Mouse (Mus musculus): ENCODE data around the gene Mrpl14. TPM values are rescaled to one million over a fixed set of nuclear protein-coding genes. Genes with fewer than 3 reads are reported as not detected.
A peak's percentile ranks its signal among the peaks of the same experiment; 100 is the strongest.

Mrpl14 gene
- polyA plus RNA-seq, 1 experiment from 2014 or later, result 152 TPM

GRCm38 (mm10) chr17:45734333-45734732, 48.2 kb downstream of the Mrpl14 start:
- Histone ChIP-seq H3K4me2 (ENCODE audit: low read depth, low read length) (peak overlapping the region; percentile 88), H3K9me3 (replicated peaks; ENCODE audit: control insufficient read depth, low read length) (no peaks in the 10 kb centered on the region), H3K4me3 (replicated peaks; ENCODE audit: low read length) (peak overlapping the region; percentile 42; the same call in 1 of the 2 replicates), H3K27me3 (ENCODE audit: control insufficient read depth, insufficient read depth, low read length) (no peaks in the 10 kb centered on the region), H3K27ac (ENCODE audit: low read length) (peak overlapping the region; percentile 57), H3K9ac (ENCODE audit: low read length) (peak overlapping the region; percentile 69), H3K4me1 (ENCODE audit: control insufficient read depth, insufficient read depth, low read length) (peaks cover 37% of the 10 kb centered on the region), H3K36me3 (ENCODE audit: control insufficient read depth, insufficient read depth, low read length) (no peaks in the 10 kb centered on the region)
- WGBS, result 40% methylated on average over 3 of the region's 3 CpGs
- no peak for ATAC-seq (ENCODE audit: insufficient read depth, low FRiP score)

- H3K4me2 ChIP-seq (ENCODE audit: low read depth, low read length), result no peak overlapping the region
- H3K27ac ChIP-seq (ENCODE audit: low read length), result peak overlapping the region; percentile 98
- 65% methylated on average over 4 of the region's 4 CpGs for WGBS
- H3K4me3 ChIP-seq (replicated peaks; ENCODE audit: low read length), result no peak overlapping the region
- H3K27me3 ChIP-seq (ENCODE audit: control insufficient read depth, insufficient read depth, low read length), result no peaks in the 10 kb centered on the region
- H3K9me3 ChIP-seq (replicated peaks; ENCODE audit: control insufficient read depth, low read length), result no peaks in the 10 kb centered on the region
- H3K4me1 ChIP-seq (ENCODE audit: control insufficient read depth, insufficient read depth, low read length), result peaks cover 37% of the 10 kb centered on the region
- H3K36me3 ChIP-seq (ENCODE audit: control insufficient read depth, insufficient read depth, low read length), result no peaks in the 10 kb centered on the region
- peak overlapping the region; percentile 56 for H3K9ac ChIP-seq (ENCODE audit: low read length)
- no peak for ATAC-seq (ENCODE audit: insufficient read depth, low FRiP score)
Observed at GRCm38 (mm10) chr17:45734881-45735280, 48.8 kb downstream of the Mrpl14 start.

GRCm38 (mm10) chr17:45735382-45736310, 49.5 kb downstream of the Mrpl14 start:
- Histone ChIP-seq H3K36me3 (ENCODE audit: control insufficient read depth, insufficient read depth, low read length) (no peaks in the 10 kb centered on the region), H3K27ac (ENCODE audit: low read length) (peak overlapping the region; percentile 98), H3K9me3 (replicated peaks; ENCODE audit: control insufficient read depth, low read length) (no peaks in the 10 kb centered on the region), H3K27me3 (ENCODE audit: control insufficient read depth, insufficient read depth, low read length) (no peaks in the 10 kb centered on the region), H3K4me2 (ENCODE audit: low read depth, low read length) (peak overlapping the region; percentile 83), H3K9ac (ENCODE audit: low read length) (peak overlapping the region; percentile 84), H3K4me3 (replicated peaks; ENCODE audit: low read length) (peak overlapping the region; percentile 52), H3K4me1 (ENCODE audit: control insufficient read depth, insufficient read depth, low read length) (peaks cover 37% of the 10 kb centered on the region)
- WGBS, result 7% methylated on average over 10 of the region's 10 CpGs
- ATAC-seq (ENCODE audit: insufficient read depth, low FRiP score), result peak; percentile 64; the same call in 1 of the 2 replicates

GRCm38 (mm10) chr17:45736311-45737077, 50.4 kb downstream of the Mrpl14 start:
- Histone ChIP-seq H3K4me1 (ENCODE audit: control insufficient read depth, insufficient read depth, low read length) (peaks cover 37% of the 10 kb centered on the region), H3K4me3 (replicated peaks; ENCODE audit: low read length) (peak overlapping the region; percentile 52), H3K27me3 (ENCODE audit: control insufficient read depth, insufficient read depth, low read length) (no peaks in the 10 kb centered on the region), H3K9me3 (replicated peaks; ENCODE audit: control insufficient read depth, low read length) (no peaks in the 10 kb centered on the region), H3K27ac (ENCODE audit: low read length) (peak overlapping the region; percentile 98), H3K4me2 (ENCODE audit: low read depth, low read length) (peak overlapping the region; percentile 83), H3K36me3 (ENCODE audit: control insufficient read depth, insufficient read depth, low read length) (no peaks in the 10 kb centered on the region), H3K9ac (ENCODE audit: low read length) (peak overlapping the region; percentile 84)
- peak; percentile 73 for ATAC-seq (ENCODE audit: insufficient read depth, low FRiP score)
- WGBS, result under 1% methylated on average over 63 of the region's 72 CpGs

- peak overlapping the region; percentile 83 for H3K4me2 ChIP-seq (ENCODE audit: low read depth, low read length)
- H3K27me3 ChIP-seq (ENCODE audit: control insufficient read depth, insufficient read depth, low read length), result no peaks in the 10 kb centered on the region
- peak overlapping the region; percentile 84 for H3K9ac ChIP-seq (ENCODE audit: low read length)
- H3K4me3 ChIP-seq (replicated peaks; ENCODE audit: low read length), result peak overlapping the region; percentile 52
- H3K36me3 ChIP-seq (ENCODE audit: control insufficient read depth, insufficient read depth, low read length), result no peaks in the 10 kb centered on the region
- ATAC-seq (ENCODE audit: insufficient read depth, low FRiP score), result peak; percentile 43
- H3K4me1 ChIP-seq (ENCODE audit: control insufficient read depth, insufficient read depth, low read length), result peaks cover 37% of the 10 kb centered on the region
- 18% methylated on average over 10 of the region's 10 CpGs for WGBS
- H3K27ac ChIP-seq (ENCODE audit: low read length), result peak overlapping the region; percentile 98
- no peaks in the 10 kb centered on the region for H3K9me3 ChIP-seq (replicated peaks; ENCODE audit: control insufficient read depth, low read length)
Observed at GRCm38 (mm10) chr17:45737078-45737601, 51.0 kb downstream of the Mrpl14 start.

- no peak for ATAC-seq (ENCODE audit: insufficient read depth, low FRiP score)
- WGBS, result 47% methylated on average over 13 of the region's 13 CpGs
- no peak overlapping the region for H3K4me3 ChIP-seq (replicated peaks; ENCODE audit: low read length)
Observed at GRCm38 (mm10) chr17:45742371-45743147, 56.4 kb downstream of the Mrpl14 start.

GRCm38 (mm10) chr17:45745629-45746028, 59.5 kb downstream of the Mrpl14 start:
- Histone ChIP-seq H3K4me3 (replicated peaks; ENCODE audit: low read length) (no peak overlapping the region), H3K4me2 (ENCODE audit: low read depth, low read length) (no peak overlapping the region), H3K27ac (ENCODE audit: low read length) (no peak overlapping the region), H3K36me3 (ENCODE audit: control insufficient read depth, insufficient read depth, low read length) (no peaks in the 10 kb centered on the region), H3K9me3 (replicated peaks; ENCODE audit: control insufficient read depth, low read length) (no peaks in the 10 kb centered on the region), H3K4me1 (ENCODE audit: control insufficient read depth, insufficient read depth, low read length) (no peaks in the 10 kb centered on the region), H3K27me3 (ENCODE audit: control insufficient read depth, insufficient read depth, low read length) (no peaks in the 10 kb centered on the region), H3K9ac (ENCODE audit: low read length) (no peak overlapping the region)
- WGBS, result 74% methylated on average over 2 of the region's 2 CpGs
- no peak for ATAC-seq (ENCODE audit: insufficient read depth, low FRiP score)

More at GRCm38 (mm10) chr17:45742371-45743147, 56.4 kb downstream of the Mrpl14 start:
- no peaks in the 10 kb centered on the region for H3K36me3 ChIP-seq (ENCODE audit: control insufficient read depth, insufficient read depth, low read length)
- H3K27me3 ChIP-seq (ENCODE audit: control insufficient read depth, insufficient read depth, low read length), result no peaks in the 10 kb centered on the region
- no peak overlapping the region for H3K4me2 ChIP-seq (ENCODE audit: low read depth, low read length)
- H3K9me3 ChIP-seq (replicated peaks; ENCODE audit: control insufficient read depth, low read length), result no peaks in the 10 kb centered on the region
- no peak overlapping the region for H3K27ac ChIP-seq (ENCODE audit: low read length)
- H3K4me1 ChIP-seq (ENCODE audit: control insufficient read depth, insufficient read depth, low read length), result no peaks in the 10 kb centered on the region
- no peak overlapping the region for H3K9ac ChIP-seq (ENCODE audit: low read length)

GRCm38 (mm10) chr17:45746755-45747154, 60.6 kb downstream of the Mrpl14 start:
- no peaks in the 10 kb centered on the region for H3K27me3 ChIP-seq (ENCODE audit: control insufficient read depth, insufficient read depth, low read length)
- no peak overlapping the region for H3K27ac ChIP-seq (ENCODE audit: low read length)
- no peak overlapping the region for H3K4me2 ChIP-seq (ENCODE audit: low read depth, low read length)
- H3K9ac ChIP-seq (ENCODE audit: low read length), result no peak overlapping the region
- no peaks in the 10 kb centered on the region for H3K9me3 ChIP-seq (replicated peaks; ENCODE audit: control insufficient read depth, low read length)
- ATAC-seq (ENCODE audit: insufficient read depth, low FRiP score), result no peak
- no peaks in the 10 kb centered on the region for H3K36me3 ChIP-seq (ENCODE audit: control insufficient read depth, insufficient read depth, low read length)
- 59% methylated on average over 12 of the region's 12 CpGs for WGBS
- H3K4me3 ChIP-seq (replicated peaks; ENCODE audit: low read length), result no peak overlapping the region
- H3K4me1 ChIP-seq (ENCODE audit: control insufficient read depth, insufficient read depth, low read length), result no peaks in the 10 kb centered on the region
